Mouse (Mus musculus) naive thymus-derived CD4-positive, alpha-beta T cell, adult 2 months (primary cell): Measurements from ENCODE around the gene Rab3ip.

ENCODE experiments used
- DNase-seq: peaks from one replicate; pipeline ENCODE4 v3.0.0-alpha.2; 2011; ENCODE audit warnings: low read depth

Rab3ip gene

DNA sequence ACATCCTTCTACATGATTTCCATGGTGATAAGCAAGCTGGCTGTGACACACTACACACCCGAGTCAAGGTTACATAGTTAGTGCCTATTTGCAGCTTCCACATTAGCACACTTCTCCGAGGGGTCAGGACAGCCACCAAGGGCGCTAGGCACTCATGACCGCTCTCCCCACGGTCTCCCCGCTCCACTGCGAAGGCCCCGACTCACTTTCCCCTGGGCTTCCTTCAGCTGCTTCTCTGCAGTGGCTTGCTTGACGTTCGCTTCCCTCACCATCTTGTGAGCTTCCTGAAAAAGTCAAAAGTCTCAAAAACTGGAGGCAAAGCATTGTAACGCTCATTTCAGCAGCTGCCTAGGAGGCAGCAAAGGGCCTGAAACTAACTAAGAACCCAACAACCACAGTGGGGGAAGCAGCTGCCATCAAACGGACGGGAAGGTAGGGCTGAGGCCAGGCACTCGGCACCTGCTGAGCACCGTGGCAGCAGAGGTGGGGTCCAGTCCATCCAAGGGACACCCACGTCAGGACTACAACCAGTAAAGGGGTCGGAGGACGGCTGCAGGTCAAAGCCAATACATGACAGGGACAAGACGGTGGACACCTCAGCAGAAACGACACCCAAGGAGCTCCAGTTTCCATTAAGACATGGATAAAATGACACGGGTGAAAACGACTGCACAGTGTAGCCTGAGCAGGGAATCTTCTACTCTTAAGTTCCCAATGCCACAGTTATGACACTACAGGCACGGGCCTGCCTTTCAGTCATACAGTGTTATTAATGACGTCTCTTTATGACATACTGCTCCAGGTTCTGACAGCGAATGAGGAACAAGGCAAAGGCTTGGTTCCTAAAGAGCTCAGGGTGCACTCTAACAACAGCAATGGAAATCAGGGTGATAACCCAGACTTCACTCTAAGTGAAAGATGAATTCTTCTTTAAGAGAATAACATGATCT lies 30.9 kb downstream of the Rab3ip start:
- peak; percentile 72 for DNase-seq

DNA sequence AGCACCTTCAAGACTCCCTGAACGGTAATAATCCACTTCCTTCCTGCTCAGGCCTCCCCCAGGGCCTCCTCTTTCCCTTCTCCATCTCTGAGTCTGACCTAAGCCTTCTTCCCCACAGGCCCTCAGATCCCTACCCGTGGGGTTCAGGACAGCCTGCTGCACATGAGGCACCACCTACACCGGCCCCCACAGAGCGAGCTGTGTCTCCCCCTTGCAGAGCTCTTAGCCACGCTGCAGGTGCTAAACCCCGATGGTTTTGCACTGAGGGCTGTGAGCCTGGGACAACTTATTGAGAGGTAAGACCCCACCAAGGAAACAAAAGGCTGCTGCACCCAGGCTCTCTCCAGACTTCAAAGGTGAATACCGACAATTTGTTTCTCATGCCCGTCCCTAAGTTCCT lies 34.0 kb downstream of the Rab3ip start:
- DNase-seq = peak; percentile 60

DNA sequence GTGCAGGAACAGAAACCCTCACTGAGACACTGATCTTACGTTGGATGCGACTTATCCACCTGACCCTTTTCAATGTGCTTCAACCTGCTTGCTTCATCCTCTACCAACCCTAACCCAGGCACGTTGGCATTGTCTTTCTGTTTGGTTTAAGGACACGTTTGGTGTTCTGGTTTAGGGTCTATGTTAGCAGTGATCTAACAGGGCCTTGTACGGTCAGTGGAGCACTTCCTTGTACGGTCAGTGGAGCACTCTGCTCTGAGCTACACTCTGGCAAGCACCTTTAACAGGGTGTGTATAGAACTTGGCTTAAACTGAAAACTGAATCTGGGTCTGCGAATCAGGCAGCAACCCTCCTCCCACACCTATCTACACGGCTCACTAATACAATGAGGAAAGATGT lies 35.3 kb downstream of the Rab3ip start:
- peak; percentile 60 for DNase-seq

- DNase-seq = peak; percentile 62
Observed at GRCm38 (mm10) chr10:116914586-116914985, 36.0 kb downstream of the Rab3ip start.

GRCm38 (mm10) chr10:116913647-116914273 lies 36.8 kb downstream of the Rab3ip start:
- peak; percentile 94 for DNase-seq

DNA sequence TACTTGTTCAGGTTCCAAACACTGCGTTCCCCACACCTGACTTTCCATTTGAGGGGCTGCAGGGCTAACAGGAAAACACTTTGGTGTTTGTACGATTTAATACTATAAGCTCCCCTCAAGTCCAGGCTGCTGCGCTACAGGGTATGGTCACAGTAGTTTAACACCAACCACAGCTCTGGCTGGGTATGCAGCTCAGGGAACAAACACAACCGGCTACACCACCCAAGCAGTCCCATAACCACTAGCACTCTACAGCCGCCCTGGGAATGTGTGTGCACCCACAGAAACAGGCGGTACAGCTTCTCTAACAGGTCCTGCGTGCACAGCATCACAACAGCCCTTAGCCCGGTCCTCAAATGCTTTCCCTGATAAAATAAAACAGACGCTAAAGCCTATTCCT lies 37.7 kb downstream of the Rab3ip start:
- no peak for DNase-seq

DNA sequence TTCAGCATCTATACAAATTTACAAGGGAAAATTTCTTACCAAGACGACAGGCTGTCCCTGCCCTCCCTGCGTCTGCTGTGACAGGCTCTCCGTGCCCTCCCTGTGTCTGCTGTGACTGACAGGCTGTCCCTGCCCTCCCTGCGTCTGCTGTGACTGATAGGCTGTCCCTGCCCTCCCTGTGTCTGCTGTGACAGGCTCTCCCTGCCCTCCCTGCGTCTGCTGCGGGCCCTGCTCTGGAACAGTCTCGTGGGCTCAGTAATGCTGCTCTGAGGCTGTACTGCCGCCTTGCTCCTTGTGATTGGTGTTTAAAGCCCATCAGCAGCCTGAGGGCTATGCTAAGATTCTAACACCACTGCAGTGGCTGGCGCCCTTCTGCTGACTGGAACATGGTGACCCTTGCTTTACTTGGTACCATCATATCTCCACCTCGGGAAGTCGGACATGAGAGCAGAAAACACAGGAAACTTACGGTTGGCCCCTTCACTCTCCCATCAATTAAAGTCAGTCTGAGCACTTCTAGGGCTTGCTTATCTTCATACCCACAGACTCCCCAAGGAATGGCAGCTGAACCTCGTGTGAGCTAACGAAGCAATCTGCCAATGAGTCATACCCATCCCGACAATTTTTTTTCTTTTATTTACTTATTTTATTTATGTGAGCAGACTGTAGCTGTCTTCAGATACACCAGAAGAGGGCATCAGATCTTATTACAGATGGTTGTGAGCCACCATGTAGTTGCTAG lies 41.5 kb downstream of the Rab3ip start:
- no peak for DNase-seq

- no peak for DNase-seq
Observed at GRCm38 (mm10) chr10:116906794-116907193, 43.8 kb downstream of the Rab3ip start.

DNA sequence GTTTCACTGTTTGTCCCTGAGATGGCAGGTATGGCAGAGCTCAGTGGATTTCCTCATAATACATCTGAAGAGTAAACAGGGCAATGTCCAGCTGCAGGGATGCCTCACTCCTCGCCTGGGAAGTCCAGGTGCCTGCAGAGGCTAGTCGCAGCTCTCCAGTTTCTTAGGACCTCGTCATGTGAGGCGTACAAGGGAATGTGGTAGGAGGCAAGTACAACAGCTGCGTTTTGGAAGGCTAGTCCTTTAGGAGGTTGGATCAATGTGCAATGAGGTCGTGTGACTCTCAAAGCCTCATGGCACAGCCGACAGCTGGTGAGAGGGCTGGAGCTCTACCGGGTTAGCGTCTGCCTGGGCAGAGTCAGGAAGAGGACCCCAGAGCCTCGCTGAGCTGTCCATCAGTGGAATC lies 46.1 kb downstream of the Rab3ip start:
- DNase-seq = no peak

DNA sequence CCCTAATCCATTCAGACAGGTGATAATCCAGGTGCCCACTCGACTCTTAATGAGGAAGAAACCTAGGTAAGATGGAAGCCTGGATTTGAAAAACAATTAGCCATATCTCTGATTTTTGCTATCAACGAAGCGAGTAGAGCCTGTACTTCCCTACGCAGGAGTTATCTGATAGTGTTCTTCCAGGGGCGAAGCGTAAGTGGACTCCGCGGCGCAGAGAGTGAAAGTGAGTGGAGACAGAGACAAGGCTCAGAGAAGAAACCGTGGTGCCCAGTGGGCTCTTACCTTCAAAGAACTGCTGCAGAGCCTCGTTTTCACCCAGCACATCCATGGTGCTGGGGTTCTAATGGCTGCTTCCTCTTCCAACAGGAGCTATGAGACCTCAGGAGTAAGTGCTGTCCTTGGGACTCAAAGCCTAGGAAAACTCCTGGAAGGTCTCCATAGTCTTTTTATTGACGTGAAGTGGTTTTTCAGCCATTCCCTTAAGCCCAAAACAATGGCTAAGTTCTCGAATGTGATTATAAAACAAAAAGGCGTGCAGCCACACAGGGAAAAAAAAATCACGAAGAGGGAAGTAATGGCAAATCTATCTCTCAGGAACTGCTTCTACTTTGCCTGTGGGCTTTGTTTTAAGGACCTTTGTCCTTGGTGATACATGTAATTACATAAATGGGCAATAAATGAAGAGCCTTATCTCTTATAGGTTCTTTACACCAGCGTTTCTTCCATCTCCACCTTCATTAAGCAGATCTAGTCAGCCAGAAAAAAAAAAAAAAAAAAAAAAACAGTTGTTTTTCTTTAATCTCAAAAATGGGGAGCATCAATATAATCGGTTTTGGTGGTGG lies 54.0 kb downstream of the Rab3ip start, which contains the start of gene Myrfl:
Gene Myrfl (minus strand): TSS at position 584 of the 842 bp plus-strand sequence.
- no peak for DNase-seq

- no peak for DNase-seq
Observed at GRCm38 (mm10) chr10:116895108-116895833, 55.3 kb downstream of the Rab3ip start.

GRCm38 (mm10) chr10:116894540-116894939 lies 56.0 kb downstream of the Rab3ip start:
- DNase-seq = no peak

DNA sequence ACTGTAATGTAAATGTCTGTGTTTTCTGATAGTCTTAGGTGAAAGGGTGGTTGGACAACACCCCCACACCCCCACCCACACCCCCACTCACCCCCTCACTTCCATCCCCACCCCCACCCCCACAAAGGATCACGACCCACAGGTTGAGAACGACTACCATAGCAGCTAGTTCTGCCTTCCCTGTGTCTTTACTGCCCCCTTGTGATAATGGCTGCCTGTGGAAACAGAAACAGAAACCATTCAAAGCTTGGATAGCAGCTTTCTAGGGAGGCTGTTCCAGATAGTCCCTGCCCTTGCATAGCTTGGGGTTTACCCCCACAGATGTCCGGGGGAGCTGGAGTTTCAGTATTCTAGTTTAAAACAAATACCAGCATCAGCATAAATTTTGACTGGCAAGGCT lies 56.8 kb downstream of the Rab3ip start:
- DNase-seq = peak; percentile 72

GRCm38 (mm10) chr10:116890587-116890986 lies 60.0 kb downstream of the Rab3ip start:
- no peak for DNase-seq

- DNase-seq = no peak
Observed at GRCm38 (mm10) chr10:116884552-116884951, 66.0 kb downstream of the Rab3ip start.

GRCm38 (mm10) chr10:116883531-116883930 lies 67.0 kb downstream of the Rab3ip start:
- no peak for DNase-seq

DNA sequence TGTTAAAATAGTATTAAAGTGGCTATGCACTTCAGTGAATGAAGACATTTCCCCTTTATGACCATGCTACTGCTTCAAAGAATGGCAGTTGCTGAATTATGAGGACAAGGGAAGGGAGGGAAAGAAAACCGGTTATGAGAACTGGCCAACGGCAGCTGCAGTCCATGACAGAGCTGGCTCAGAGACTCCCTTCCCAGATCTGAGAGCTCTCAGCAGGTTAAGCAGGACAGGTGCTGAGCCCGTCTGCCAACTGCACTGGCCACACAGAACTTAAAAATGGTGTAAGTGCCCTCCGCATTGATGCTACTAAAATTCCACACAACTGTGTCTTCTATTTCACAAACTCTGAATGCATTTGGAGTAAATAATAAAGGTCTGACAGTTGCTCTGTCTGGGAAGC lies 73.1 kb downstream of the Rab3ip start:
- DNase-seq = no peak

DNA sequence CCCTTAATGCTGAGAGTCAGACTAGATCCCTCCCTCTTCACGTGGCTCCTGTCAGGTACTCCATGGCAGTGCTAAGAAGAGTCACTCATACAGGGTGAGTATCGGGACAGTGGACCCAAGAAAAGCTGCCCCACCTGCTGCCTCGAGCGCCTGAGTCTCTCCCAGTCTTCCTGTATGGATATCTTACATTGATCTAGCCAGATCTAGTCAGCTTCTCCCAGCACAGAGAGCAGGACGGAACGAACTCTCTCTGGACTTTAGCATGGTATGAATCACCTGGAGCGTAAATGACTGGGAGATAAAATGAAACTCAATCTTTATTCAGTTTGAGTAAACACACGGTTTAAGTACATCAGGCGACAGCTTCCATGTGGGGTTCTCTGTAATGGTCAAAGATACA lies 76.1 kb downstream of the Rab3ip start:
- no peak for DNase-seq

DNA sequence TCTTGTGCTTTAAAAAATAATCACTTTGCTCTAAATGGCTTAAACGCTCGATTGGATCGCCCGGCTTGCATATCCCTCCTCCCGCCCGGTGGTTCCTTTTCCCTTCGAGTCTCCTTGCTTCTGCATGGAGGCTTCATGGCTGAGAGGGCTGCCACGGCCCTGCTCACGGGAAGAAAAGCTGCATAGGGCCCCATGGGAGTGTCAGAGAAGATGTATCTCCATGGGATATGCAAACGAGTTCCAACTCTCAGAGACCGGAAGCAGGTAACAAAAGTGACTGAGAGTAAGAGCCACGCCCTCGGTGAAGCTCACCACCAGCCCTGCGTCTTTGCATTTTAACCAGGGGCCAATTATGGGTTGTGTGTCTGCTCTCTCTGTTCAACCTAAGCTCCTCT lies 78.6 kb downstream of the Rab3ip start:
- DNase-seq = no peak

DNA sequence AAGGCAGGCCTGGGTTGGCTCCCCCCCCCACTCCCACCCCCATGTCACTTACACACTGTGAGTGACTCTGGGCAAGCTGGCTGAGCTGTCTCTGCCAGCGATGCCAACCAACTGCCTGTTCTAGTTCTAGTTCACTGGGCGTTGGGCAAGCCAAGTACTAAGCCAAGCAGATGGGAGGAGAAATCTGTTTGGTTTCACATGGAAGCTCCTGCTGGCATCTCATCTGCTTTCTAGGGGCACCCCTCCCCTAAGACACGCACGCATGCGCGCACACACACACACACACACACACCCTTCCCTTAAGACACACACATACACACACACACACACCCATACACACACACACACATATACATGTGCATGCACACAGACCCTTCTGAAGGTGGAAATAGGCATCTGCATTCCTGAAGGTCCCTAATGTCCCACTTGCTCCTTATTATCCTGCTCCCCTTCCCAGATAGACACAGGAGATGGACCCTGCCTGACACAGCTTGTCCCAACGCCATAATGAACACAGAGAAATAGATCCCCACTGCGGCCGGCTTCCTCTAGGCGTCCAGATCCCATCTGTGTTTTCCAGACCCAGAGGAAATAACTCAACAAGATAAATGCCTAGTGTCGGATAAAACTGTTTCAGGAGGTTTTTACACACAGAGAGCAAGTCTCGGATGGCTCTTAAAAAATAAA lies 79.1 kb downstream of the Rab3ip start:
- DNase-seq = no peak
